Mouse (Mus musculus) mesoderm, embryonic 11.5 days (tissue): ENCODE measurements around the gene C1ra.
"Not testable (repeated sequence)": the region's sequence is repeated elsewhere in the genome, so short reads cannot be mapped to it uniquely, and the experiment has no call there.

Experiments used
- DNase-seq: peaks from one replicate; pipeline ENCODE4 v3.0.0-alpha.2; 2012; ENCODE audit warnings: low read depth, low spot score

Gene C1ra

DNA sequence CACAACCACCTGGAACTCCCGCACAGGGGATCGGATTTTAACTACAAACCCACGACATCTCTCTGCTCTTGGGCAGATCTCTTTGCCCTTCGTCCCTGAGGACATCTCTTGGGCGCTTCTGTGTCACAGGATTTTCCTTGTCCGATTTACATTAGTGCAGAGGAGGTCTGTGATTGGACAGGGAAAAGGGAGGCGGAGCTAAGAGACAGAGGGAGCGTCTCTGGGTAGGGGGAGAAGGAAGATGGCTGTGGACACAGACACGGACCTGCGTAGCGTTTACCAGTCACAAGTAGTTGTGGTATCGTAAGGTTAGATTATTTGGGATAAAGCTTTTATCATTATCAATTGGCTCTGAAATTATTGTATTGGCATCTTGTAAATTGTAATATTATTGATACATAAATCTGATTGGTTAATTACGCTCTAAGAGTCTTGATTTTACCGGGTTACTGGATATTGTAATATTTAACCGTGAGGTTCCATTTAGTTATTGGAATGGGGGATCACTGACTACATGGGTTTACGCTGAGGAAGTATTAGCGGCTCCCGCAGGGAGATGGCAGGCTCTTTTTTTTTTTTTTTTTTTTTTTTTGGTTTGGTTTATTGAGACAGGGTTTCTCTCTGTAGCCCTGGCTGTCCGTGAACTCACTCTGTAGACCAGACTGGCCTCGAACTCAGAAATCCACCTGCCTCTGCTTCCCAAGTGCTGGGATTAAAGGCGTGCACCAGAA, 26.6 kb upstream of the C1ra start:
- peak; percentile 41 for DNase-seq

DNA sequence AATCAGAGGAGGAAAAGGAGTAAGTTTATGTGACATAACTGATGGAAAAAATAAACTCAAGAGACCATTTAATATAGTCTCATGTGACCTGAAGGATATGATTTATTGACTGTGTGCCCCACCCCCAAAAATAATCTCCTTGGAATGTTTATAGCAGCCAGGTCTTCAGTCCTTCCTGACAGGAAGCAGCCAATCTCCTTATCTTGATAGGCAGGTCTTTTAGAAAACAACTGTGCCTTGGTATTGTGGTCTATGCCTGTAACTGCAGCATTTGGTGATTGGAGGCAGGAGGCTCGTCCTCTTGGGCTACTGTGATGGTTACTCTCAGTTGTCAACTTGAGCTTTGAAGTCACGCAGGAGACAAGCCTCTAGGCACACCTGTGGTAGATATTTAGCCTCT, 24.7 kb upstream of the C1ra start:
- no peak for DNase-seq

DNA sequence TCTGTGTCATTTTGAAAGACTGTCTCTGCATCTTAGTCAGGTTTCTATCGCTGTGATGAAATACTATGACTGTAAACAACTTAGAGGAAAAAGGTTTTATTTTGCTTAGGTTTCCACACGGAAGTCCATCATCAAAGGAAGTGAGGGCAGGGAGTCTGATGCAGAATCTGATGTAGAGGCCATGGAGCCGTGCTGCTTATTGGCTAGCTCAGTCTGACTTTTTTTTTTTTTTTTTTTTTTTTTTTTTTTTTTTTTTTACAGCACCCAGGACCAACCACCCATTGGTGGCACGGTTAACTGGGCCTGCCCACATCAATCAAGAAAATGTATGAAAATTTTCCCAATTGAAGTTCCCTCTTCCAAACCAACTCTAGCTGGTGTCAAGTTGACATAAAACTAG, 23.3 kb upstream of the C1ra start:
- no peak for DNase-seq

DNA sequence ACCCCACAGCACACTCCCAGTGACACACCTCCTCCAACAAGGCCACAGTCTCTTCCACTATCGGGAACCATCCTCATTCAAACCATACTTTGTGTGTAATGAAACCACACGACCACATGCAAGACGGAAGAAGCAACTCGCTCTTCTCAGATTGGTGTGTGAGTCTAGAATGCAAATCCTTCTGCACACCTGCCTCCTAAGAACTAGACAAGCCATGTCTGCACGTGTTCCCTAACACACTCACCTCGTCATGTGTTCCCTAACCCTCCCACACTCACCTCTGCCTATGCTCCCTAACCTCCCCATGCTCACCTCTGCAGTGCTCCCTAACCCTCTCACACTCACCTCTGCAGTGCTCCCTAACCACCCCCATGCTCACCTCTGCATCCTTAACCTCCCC, 20.8 kb upstream of the C1ra start:
- DNase-seq = no peak

DNA sequence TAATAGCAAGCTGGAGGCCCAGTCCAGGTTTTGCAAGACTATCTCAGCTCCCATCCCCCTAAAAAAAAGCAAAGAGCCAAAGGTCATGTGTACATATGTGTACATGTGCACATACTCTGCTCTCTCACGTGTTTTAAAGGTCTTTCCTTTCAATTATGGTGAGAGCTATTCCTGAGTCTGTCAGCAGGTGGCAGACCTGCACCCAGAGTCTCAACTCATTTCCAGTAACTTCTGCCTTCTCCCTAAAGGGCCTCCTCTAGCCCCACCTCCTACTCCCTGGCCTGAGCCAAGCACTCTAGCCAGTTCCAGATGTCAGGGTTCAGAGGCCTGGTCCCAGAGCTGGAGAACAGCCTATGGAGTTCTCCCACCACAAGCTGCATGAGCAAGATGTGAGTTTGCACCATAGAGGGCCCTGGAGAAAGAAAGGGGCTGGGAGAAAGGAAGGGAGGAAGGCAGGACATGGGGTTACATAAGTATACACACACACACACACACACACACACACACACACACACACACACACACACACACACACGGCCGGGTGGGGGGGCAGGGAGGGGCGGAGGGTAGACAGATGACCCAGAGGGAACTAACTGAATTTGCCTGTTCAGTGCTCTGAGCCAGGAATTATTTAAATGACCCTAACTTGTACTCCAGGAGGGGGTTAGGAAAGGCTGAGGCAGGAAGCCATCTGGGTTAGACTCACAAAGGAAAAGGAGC, 19.2 kb upstream of the C1ra start, which contains the start of gene C1rl:
TSS of gene C1rl (plus strand) at position 272 of the 720 bp plus-strand sequence.
- peak; percentile 84 for DNase-seq

DNA sequence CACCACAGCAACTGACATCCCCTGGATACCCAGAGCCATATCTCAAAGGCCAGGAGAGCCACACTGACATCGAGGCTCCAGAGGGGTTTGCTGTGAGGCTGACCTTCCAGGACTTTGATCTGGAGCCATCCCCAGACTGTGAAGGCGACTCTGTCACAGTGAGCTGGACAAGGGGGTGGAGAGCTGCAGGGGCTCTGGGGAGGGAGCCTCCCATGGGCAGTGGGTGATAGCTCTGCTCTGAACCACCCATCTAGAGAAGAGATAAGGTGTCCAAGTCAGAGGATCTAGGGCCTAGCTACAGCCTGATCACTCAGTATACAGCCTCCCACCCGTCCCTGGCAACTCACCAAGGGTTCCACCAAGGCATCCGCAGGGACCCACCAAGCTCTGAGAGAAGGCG, 18.3 kb upstream of the C1ra start:
- no peak for DNase-seq

DNA sequence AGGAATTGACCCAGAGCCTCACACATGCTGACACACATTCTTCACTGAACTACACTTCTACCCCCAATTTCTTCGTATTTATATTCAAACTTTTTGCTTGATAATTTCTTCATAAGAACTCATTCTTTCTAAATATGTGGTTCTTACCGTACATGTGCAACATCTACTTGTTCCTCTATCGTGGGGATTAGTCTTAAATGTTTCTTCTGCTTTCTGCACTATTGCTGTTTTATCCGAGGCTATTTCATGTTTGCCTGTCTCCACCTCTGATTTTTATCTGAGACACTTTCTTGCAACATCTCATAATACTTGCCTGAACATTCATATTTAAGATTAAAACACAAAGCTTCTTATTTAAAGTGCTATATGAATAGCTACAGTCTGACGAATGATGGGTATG, 16.2 kb upstream of the C1ra start:
- DNase-seq = no peak

DNA sequence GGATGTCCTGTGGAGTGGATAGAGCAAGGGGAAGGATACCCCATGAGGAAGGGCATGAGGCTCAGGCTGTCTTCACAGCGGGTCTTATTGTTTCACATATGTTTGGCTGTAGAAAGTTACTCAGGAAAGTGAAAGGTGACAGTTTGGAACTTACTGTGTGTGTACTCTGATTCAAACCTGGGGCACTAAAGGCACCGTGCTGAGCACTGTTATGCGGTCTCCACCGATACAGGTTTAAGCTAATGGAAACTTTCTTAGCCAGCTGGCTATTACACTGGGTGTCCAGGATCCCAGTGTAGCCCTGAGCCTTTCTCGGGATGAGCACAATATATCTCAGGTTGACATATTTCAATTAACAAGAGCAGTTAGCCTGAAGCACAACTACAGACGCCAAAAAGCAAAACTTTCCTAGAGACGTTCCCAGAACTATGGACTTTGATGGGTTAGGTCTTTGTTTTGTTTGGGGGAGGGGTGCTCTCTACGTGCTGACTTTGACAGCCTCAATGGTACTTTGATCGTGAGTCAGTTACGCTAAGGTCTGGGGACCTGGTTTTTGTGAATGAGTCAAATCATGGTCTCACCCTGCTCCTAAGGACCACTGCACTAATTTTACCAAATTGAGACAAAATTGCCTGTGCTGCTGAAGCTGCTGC, 12.2 kb upstream of the C1ra start:
- no peak for DNase-seq

DNA sequence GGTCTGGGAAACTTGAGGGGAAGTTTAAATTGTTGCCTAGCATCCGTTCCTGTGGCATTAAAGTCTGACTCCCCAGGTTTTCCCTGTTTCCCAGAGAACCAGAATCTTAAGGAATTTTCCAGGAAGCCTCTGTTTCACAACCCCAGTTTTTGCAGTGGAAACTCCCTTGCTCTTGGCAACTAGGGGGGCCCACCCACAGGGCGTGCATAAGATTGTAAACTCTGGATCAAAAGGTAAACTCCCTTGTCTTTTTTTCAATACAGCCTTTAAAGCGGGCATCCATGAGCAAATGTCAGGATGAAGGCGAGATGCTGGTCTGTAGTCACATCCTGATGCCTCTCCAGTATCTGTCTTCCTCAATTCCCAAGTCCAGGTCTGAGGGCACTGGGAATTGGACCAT, 10.7 kb upstream of the C1ra start:
- no peak for DNase-seq

DNA sequence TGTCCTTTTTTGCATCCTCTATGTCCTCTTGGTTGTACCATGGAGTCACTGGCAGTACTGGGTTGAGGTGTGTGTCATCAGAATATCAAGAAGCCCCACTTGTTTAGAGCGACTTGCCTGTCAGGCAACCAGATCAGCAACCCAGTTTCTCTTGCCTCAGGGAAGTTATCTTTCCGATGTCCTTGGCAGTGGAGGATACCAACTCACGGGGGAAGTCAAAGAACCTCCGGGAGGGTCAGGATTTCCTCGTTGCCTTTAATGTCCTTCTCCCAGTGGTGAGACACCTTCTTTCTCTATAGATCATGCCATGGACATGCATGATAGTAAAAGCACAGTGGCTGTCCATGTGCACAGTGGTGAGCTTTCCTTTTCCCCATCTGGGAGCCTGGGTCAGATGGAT, 10.2 kb upstream of the C1ra start:
- DNase-seq = no peak

DNA sequence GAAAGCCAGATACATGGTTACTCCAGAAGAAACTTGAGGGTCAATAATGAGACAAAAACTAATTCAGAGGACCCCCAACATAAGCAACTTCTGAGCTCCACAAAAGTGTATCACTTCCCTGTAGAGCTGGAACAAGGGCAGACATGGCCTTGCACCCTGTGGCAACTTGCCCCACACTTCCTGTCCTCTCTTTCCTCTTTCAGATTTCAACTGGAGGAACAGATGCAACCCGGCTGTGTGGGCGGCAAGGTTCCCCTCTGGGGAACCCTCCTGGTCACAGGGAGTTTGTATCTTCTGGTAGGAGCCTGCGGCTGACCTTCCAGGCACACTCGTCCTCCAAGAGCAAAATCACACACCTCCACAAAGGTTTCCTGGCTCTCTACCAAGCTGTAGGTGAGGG, 7.2 kb upstream of the C1ra start:
- DNase-seq = no peak

DNA sequence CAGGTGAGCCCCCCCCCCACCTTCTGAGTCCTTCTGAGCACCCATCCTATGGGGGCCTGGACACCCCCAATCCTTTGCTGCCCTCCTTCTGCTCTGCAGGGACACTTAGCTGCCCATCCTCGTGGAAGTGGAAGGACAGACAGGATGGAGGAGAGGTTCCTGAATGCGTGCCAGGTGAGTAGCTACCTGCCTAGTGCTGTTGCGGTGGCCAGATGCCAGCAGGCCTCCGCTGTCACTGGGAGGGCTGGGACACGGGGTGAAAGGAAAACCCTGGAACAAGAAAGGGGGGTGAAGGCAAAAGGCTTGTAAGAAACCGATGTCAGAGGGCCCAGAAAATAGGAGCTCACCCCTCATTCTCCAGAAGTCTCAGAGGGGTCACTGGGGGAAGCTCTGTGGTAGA, 5.2 kb upstream of the C1ra start:
- DNase-seq = no peak

DNA sequence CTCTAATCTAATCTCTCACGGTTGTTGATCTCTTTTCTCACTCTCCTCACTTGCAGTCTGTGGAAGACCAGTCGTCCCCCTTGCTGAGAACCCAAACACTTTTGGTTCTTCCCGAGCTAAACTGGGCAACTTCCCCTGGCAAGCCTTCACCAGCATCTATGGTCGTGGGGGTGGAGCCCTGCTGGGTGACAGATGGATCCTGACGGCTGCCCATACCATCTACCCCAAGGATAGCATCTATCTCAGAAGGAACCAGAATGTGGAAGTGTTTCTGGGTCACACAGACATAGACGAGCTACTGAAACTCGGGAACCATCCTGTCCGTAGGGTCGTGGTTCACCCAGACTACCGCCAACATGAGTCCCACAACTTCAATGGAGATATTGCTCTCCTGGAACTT, 3.9 kb upstream of the C1ra start:
- no peak for DNase-seq

DNA sequence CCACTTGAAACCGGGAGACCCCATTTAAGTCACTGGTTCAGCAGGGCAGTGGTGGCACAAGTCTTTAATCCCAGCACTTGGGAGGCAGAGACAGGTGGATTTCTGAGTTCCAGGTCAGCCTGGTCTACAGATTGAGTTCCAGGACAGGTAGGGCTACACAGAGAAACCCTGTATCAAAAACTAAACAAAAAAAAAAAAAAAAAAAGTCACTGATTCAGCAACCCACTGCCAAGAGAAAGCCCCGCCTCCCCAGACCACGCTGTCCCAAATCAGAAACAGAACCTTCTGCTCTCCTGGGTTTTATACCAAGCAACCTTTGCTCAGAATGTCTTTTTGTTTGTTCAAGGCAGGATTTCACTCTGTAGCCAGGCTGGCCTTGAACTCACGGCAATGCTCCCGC, 3.0 kb upstream of the C1ra start:
- DNase-seq = not testable (repeated sequence)

DNA sequence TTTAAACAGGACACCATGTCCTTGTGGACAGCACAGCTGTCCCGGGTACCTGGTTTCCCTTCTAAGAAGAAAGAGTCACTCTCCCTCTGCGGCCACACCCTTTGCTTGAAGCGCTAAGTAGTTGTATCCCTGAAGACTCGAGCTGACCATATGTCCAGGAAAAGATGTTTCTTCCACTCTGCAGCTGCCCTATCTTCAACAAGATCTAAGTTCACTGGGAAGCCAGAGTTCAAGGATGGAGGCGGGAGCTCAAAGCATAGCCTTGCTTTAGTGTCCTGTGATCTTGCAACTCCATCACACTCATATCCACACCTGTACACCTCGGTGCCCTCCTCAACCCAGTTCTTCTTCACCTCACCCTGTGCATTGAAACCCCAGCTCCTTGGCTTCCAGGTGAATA, 269 bp upstream of the C1ra start:
- DNase-seq = no peak

DNA sequence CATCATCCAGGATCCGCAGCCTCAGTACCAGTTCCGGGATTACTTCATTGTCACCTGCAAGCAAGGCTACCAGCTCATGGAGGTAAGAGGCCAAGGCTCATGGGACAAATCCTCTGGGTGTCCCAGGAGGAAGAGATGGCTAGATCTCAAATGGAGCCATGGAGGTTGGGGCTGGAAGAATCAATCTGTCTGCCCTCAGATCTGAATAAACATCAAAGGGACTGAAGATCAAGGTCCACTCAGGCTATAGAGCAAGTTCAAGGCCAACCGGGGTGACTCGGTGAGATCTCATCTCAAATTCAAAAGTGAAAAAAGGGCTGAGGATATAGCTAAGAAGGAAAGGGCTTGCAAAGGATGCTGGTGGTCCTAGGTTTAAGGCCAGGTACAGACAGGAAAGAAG, 5.5 kb downstream of the C1ra start:
- DNase-seq = not testable (repeated sequence)

DNA sequence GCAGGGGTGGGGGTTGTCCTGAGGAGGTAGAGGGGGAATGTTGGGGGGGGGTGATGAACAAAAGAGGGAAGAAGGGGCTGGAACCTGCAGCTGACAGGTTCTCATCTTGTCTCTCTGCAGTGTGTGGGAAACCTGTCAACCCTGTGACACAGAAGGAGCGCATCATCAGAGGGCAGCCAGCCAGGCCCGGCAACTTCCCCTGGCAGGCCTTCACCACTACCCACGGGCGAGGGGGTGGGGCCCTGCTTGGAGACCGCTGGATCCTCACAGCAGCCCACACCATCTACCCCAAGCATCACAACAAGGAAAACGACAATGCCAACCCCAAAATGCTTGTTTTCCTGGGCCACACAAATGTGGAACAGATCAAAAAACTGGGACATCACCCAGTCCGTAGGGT, 9.9 kb downstream of the C1ra start:
- not testable (repeated sequence) for DNase-seq

DNA sequence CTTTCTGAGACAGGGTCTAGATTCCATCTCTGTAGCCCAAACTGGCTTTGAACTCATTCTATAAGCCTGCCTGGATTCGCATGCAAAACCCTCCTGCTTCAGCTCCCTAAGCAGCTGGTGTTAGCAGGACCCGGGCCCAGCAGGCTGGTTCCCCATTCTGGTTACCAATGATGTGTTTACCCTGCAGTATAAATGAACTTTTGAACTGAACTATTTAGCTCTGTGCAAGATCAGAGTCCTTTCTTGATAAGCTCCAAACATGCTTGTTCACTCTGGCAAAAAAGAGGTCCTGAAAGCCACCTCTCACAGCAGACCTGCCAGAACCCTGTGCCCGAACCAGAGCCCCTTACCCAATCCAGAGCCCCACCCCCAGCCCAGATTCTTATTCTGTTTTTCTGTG, 15.7 kb downstream of the C1ra start:
- no peak for DNase-seq

DNA sequence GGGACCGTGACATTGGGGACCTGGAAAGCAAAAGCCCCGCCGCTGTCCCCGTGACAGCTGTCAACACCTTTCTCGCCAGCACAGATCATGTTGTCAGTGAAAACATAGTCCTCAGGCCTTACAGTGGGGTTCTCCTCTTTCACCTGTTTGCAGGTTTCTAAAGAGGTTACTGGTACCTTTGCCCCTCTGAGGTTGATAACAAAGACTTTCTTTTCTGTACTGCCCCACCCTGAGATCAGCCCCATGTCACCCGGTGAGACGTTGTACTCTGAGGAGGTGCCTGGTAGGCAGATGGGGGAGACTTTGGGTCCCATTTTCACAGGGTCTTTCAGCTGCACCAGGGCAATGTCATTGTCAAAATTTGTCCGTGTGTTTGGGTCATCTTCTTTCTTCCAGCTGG, 18.9 kb downstream of the C1ra start:
- DNase-seq = no peak

DNA sequence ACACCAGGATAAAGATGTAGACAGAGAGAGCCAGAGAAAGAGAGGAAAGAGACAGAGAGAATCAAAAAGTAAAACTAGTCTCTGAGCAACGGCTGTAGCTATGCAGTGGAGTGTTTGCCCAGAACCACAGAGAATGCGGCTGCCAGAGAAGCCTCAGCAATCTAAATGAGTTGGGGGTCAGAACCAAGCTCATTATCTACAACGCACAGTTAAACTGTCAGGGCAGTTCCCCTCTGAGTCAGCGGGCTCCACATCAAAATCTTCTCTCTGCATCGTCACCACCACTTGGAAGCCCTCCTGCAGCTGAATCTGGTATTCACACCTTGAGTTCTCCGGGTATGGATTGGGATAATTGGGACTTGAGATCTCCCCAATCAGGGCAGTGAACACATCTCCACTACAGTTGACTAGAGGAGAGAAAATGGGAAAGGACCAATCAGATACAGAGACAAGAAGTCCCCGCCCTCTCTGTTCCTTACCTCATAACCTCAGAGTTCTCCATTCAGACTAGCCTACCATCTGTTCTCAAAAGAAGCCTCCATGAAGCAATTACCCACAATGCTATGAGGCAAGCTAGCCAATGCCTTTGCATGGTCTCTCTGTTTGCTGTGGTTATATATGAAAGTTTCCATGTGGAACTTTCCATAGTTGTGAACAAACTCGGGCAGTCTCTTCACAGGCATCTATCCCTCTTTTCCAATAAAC, 24.1 kb downstream of the C1ra start:
- not testable (repeated sequence) for DNase-seq

DNA sequence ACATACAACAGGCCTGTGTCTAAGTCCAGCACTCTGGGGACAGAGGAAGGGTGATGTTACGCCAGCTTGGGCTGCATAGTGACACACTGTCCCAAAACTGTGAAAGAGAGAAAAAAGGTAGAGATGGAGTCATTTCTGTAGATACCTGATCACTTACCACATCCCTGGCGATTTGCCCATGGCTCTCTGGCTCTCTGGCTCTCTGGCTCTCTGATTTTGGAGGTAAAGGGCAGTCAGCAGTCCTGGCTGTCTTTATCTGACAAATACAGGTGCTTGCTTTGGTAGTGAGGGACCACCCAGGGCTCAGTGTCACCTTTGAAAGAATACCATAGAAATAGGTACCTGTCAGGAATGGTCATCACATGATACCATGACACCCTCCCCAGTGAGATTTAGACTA, 29.0 kb downstream of the C1ra start:
- not testable (repeated sequence) for DNase-seq

DNA sequence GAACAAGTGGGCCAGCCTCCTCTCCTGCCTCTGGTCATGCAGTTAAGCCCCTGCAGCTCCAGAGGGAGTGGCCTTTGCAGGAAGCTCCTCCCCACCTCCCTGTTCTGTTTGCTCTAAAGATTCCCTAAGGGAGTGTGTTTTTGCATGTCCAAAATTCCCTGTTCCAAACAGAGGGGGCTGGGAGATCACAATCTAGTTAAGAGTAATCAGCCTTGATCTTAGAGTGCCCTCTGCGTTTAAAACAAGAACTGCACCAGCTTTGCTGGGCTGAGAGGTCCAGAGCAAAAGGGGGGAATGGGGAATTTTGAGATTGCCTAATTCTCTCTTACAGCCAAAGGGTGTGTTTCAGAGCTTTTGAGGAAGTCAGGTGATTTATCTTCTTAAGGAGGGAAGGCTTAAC, 30.1 kb downstream of the C1ra start, which contains the start of gene C1s1:
TSS of gene C1s1 (minus strand) at position 76 of the 400 bp plus-strand sequence.
- DNase-seq = peak; percentile 23
